Mouse (Mus musculus): ENCODE results near the gene Kdm4d. TPM values are rescaled to one million over a fixed set of nuclear protein-coding genes. Genes with fewer than 3 reads are reported as not detected.
A peak's percentile ranks its signal among the peaks of the same experiment; 100 is the strongest.
"Not testable (repeated sequence)": the region's sequence is repeated elsewhere in the genome, so short reads cannot be mapped to it uniquely, and the experiment has no call there.

Gene Kdm4d
- total RNA-seq (2021), result under 1 TPM; 0.50 to 0.79 TPM
- long read RNA-seq, experiment 1, result 0 reads
- long read RNA-seq, experiment 2, result 0 reads

DNA sequence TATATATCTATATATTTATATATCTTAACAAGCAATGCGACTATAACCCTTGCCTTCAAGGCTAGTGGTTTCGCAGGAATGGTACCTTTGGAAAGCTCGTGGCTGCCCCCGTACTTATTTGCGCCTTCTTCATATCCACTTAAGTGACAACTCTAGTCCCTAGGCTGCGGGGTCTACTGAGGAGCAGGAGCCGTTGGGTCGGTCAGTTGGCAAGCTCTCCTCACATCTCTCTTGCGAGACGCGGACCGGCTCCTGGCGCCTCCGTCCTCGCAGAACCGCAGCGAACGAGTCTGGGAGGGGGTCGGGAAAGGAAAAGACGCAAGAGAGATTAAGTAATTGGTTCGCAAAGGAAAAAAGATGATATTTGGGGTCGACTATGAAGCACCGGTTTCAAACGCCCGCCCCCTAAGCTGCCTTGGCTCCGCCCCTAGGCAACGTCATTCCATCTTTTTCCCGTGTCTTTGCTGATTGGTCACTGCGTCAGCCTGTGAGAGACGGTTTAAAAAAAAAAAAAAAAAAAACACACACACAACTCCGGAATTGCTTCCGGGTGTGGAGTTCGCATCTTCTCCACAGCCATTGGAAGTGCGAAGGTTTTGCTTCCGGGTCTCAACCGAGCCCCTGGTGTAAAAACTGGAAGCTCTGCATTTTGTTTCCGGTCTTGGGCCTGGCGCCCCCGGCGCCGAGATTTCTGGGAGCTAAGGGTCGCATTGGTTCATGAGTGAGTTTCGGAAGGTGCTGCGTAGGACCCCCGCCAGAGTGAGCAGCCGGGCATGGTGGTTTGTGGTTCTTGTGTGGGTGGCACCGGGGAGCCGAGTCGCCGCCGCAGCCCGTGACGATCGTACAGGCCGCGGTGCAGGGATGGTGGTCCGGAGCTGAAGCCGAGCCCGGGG lies at the start of gene Kdm4d, which contains the start of gene Cwc15:
TSS of gene Kdm4d (minus strand) at position 460 of the 893 bp plus-strand sequence.
TSS of gene Cwc15 (plus strand) at position 595 of the 893 bp plus-strand sequence.
- peak; percentile 81 to 82 for DNase-seq (ENCODE audit: low spot score in 2 of 2)

DNA sequence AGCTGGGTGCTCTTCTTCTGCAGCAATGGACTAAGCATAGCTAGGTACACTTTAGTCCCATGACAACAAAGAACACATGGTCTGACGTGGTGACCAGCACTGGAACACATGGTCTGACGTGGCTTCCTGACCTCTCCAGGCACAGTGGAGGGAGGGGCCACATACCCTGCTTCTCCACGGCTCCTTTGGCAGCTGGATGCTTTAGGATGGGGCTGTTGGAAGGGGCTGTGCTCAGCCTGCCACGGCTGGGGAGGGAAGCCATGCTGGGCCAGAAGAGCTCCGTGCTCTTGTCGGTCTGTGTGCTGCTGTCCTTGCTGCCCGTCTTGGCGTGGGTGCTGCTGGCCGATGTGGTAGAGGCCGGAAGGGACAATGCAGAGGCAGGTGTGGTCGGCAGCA lies 48.1 kb upstream of the Kdm4d start:
- DNase-seq (ENCODE audit: low spot score in 2 of 2), result no peak

DNA sequence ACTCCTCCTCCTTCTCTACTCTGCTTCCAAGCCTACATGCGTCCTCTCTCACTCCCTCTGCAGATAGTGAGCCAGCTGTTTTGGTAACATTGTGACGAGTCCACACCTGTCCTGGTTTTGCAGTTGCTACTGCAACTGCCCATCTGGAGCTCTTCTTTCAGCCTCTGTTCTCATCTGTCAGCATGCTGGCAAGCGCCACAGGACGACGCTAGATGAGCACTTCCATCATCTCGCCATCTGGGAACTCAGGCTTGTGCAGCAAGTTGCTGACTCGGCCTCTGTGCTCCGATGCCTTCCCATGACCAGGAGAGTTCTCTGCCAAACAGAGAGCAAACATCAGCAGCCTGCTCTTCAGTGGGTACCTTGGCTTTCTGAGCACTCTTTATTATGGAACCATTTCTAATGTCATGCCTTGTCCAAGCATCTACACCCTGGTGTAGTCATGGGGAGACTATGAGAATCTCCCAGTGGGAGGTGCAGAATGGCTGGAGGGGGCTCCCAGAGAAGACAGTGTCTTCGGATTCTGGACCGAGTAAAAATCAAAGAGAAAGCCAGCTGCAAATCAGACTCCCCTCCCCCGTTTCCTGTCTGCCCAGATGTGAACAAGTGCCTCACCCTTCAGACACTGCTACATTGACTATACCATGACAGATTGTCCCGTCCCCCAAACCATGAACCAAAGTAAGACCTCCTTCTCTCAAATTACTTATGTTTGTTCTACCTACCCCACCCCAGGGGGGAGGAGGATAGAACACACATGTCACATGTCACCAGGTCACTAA lies 47.5 kb upstream of the Kdm4d start:
- no peak for DNase-seq (ENCODE audit: low spot score in 2 of 2)

DNA sequence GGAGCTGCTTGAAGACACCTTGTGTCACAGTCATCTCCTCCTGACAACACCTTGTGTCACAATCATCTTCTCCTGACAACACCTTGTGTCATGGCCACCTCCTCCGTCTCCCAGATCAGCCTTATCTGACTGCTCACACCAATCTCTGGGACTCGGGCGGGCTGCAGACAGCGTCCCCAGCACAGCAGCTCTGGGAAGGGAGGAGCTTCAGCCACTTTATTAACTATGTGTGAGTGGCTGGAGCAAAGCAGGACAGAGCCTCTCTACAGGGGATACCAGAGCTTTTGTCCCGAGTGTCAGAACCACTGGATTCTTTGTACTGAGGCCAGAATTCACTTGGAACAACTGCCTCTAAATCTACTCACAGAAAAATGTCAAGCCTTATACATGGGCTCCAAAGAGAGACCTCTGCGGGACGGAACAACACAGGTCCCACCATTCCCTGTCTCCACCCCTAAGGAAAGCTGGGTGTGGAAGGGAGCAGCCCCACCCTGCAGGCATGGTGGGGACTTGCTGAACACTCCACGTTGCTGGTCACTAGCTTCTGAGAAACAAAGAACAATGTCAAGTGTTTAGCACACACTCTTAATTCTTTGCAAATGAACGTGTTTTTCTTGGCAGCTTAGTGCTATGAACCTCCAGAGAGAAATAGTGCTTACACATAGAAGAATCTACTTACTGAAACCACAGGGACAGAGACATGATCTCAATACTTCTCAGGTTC lies 43.9 kb upstream of the Kdm4d start:
- no peak for DNase-seq (ENCODE audit: low spot score in 2 of 2)

DNA sequence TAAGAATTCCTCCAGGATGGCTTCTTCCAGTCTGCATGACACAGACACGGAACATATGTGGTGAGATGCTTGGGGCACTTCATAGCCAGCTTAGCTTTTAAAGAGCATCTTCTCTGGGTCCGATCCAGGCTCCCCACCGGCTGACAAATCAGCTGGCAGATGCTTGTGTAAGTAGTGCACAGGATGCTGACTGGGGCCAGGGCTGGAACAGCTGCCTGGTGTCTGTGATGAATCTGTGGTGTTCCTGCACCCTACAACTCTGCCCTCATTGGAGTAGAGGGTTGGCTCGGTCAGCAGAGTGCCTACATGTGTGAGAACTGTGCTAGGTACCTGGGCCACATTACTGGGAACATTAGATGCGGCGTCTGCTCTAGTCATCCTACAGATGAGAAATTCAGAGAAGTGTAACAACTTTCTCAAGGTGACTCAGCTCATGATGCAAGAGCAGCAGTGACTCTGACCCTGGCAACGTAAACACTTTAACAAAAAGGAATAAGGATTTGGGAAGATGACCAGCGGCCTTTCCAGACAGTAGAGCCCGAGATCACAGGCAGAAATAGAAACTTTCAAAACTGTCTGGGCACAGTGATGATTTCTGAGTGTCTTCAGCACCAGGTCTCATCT lies 34.7 kb upstream of the Kdm4d start:
- no peak for DNase-seq (ENCODE audit: low spot score in 2 of 2)

DNA sequence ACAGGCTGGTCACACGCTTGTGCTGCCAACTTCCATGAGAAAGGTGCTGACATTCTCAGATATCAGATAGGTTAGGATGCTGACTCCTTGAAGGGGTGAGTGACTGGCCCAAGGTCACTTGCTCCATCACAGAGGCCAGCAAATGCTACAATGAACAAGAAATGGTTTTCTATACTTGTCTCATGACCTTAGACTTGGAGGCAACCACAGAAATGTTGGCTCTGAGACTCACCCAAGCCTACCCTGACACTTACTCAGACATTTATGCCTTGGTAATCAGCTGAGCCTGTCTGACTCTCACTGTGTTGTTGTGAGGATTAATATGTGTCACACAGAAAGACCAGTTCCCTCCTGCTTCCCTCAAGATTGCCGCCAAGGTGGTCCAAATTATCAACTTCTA lies 33.4 kb upstream of the Kdm4d start:
- DNase-seq (ENCODE audit: low spot score in 2 of 2), result no peak

DNA sequence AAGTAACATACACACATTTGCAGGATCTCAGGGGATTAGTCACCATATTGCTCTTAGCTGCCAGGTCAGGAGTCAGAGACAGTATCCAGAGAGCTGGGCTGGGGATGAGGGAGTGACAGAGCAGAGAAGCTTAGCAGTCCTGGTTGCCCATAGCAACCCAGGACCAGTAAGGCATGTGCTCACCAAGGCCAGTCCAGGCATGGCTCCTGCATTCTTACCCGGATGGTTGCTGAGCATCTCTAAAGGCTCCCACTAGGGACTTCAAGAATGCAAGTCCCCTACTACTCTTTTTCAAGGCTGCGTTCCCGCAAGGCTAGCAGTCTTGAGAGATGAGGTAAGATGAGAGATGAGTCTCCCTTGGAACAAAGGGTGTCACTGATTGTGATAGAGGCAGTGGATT lies 32.0 kb upstream of the Kdm4d start:
- no peak for DNase-seq (ENCODE audit: low spot score in 2 of 2)

DNA sequence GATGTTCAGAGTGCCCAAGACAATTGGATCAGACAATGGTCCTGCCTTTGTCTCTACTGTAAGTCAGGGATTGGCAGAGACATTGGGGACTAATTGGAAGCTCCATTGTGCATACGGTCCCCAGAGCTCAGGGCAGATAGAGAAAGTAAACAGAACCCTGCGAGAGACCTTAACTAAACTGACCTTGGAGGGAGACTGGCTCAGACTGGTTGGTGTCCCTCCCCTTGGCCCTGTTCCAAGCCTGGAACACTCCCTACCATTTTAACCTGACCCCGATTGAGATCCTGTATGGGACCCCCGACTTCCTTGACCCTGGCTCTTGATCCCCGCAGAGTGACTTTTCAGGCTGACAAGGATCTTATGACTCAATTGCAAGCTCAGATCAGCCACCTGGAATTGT lies 29.7 kb upstream of the Kdm4d start:
- DNase-seq (ENCODE audit: low spot score in 2 of 2), result no peak

DNA sequence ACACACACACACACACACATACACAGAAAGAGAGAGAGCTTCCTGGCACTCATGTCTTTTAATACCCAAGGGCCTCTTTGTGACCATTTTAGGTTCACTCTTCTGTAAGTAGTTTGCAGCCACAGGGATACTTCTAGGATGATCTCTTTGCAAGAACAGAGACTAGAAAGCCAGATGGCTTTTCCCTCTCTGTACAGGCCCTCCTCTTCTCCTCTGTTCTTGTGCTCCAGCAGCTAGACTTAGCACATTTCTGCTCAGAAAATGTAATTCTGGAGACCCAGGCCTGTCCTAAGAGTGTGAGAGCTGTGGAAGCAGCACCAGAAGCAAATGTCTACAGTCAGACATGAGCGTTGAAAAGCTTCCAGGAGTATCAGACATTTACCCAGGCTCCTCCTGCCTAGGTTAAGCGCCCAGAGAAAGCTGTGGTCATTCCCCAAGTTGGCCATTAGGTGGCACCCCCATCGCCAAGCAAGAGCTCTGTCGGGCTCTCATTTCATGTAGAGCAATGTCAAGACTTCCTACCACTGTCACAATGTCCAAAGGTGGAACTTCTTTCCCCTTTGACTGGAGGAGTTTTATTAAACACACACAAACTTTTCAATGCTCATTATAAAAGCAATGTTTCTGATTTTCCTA lies 23.2 kb upstream of the Kdm4d start:
- DNase-seq (ENCODE audit: low spot score in 2 of 2), result peak; percentile 35 to 48

DNA sequence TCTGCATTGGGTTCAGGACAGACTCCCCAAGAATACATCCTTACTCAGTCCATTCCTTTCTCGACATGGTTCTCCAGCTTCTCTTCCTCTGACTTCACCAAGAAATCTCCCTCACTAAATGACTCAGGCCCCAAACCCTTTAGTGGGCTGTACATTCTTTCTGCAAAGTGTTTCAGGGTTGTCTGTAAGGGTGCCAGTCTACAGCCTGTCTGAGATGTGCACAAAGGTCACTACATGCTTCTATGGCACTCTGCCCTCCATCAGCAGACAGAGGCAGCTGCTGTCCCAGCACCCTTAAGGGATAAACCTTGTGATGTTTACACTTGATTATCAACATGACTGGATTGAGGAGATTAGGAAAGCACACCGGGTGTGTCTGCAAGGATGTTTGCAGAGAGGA lies 21.4 kb upstream of the Kdm4d start:
- DNase-seq (ENCODE audit: low spot score in 2 of 2), result no peak

DNA sequence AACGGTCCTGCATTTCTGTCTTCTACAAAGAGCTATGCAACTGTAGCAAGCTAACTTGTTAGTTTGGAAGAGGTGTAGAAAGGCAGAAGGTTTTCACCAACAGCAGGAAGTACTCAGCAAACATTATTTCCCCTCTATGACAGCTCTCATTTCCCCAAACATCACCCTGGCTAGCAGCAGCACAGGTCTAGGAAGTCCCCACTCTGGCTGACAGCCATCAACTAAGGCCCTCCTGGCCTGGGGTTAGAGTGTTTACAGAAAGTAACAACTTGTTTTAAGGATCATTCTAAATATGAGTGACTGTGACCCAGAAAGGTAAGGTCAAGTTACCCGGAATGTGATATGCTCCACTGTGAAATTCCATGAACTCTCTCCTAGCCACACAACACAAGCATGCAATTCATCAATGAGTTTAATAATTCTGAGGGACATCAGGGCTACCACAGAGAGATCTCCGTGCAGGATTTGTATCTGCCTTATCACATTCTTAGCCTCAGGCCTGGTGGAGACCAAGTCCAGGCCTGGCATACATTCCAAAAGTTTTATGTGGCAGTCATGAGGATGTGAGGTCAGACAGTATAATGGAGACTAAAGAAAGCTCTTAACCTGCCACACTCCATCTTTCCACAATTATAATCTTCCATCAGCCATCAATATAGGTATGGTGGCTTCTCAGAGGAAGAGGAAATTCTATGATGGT lies 20.8 kb upstream of the Kdm4d start:
- no peak for DNase-seq (ENCODE audit: low spot score in 2 of 2)

DNA sequence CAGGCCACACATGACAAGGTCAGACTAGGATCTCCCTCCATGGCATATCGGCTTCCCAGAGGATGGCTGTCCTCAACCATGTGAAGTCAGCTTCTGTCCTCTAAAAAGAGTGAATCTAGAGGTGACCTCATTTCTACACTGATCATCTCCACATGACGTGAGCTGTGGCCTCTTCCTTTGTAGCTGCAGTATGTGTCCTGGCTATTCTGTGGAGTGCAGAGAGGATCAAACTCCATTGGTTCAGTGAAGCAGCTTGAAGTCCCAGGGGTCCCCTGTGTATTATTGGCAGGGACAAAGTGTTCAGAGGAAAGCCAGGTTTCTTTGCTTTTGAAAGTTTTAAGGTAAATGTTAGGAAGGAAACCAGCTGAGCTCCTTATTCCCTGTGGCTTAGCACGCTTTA lies 17.8 kb upstream of the Kdm4d start:
- no peak for DNase-seq (ENCODE audit: low spot score in 2 of 2)

DNA sequence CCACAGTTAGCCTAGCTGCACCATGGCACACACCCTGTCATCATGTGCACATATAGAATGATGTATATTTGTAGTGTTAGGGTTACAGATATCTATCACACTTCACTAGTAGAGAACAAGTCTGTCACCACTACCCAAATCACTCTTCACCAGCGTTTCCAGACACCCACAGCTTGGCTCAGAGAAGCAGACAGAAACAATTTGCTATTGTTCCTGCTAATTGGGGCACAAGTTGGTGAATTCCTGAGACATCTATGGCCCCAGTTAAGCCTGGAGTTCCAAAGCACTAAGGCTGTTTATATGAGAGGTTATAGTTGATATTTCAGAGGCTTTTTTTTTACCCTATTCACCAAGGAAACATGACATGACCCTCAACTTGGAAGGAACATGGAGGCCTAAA lies 17.0 kb upstream of the Kdm4d start:
- no peak for DNase-seq (ENCODE audit: low spot score in 2 of 2)

DNA sequence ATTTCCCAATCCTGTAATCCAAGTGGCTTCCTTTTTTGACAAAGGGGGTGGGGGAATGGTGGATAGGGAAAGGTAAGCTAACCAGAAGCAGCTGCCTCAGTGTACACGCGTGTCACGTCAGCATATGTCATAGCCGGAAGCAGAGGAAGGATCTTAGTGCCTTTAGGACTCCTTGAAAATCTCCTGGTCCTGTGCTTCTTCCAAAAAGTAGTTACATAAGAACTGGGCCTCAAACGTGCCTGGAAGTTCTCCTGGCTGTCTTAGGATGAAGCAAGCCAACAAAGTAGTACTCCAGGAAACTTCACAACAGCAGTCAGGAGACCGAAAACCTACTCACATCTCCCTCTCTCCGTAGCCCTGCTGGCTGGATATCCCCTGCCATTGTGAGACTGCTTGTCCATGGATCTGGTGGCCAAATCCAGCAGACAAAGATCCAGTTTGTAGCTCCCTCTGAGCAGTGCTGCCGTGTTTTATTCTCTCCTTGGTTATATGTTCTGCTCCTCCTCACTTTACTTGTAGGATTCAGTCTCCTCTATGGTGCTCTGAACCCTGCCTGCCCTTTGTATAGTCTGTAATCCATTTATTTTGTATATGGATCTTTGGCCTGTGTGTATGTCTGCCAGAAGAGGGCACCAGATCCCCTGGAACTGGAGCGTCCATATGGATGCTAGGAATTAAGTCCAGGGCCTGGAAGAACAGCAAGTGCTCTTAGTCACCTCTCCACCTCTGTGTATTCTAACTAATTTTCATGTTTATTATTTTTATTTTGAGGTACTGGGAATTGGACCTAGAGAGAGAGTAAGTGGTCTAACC lies 12.6 kb upstream of the Kdm4d start:
- DNase-seq (ENCODE audit: low spot score in 2 of 2), result no peak

DNA sequence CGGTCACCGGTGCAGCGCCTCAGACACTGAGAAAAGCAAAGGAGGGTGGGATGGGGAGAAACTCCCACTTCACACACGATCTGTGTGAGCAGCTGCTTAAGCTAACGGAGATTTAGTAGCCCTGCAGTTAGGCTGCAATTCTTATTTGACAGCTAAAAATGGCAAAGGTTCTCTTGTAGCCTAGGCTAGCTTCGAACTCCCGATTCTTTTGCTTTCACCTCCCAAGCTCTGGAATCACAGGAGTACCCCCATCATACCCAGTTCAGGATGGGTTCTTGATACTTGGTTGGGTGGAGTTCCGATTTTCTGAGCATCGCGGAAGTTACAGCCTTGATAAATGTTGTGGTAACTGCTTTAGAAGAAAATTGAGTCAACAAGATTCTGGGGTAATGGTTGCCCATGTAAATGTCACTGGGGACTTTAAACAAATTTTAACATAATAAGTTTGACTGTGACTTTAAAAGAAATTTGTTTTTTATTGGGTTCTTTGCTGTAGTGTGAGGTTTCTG lies 688 bp upstream of the Kdm4d start:
- DNase-seq (ENCODE audit: low spot score in 2 of 2), result no peak

DNA sequence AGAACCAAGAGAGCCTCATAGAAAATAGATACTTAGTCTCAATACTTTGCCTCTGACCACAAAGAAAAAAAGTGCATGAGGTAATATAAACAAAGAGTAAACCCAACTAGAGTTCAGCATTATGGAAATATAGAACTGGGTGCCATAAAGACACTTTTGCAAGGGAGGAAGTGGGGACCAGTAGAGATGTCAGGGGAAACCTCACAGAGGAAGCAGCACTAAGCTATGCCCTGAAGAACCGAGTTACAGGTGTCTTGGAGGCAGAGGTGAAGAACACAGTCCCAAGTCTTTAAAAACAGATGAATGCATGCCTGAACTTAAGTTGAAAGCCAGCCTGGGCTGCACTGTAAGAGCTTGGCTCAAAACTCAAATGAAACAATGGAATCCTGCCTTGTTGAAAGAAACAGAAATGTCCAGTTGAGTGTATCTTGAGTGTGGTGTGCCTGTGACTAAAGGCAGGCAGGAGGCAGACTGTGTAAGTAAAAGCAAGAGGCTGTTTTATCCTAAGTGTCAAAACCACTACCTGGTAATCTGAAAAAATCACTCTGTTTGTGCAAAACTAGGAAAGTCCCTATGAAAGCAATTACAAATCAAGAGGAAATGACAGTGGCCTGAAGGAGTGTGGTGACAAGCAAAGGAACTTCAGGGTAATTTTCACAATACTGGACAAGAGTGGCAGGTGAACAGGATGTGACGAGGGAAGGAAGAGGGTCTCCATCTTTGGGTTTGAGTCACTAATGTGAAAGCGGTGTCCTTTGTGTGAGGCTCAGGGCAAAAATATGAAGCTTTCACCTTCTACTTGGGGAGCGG lies 1.2 kb downstream of the Kdm4d start:
- DNase-seq (ENCODE audit: low spot score in 2 of 2), result no peak

DNA sequence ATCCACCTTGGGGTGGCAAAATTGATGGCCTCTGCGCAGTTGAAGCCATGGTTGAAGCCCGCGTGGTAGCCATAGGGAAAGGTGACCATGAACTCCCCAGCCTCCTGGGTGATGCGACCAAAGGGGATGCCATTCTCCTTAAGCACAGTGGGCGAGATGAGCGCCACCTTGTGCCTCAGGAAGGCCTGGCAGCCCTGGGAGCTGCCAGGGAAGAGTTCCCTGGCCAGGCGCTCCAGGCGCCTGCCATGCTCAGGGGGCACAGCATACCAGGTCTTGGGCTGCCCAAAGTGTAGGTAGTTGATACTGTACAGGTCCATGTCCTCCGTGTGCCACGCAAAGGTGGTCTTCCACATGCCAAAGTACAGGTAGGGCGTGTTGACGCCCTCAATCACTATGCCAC lies 36.6 kb downstream of the Kdm4d start:
- DNase-seq (ENCODE audit: low spot score in 2 of 2), result not testable (repeated sequence)

DNA sequence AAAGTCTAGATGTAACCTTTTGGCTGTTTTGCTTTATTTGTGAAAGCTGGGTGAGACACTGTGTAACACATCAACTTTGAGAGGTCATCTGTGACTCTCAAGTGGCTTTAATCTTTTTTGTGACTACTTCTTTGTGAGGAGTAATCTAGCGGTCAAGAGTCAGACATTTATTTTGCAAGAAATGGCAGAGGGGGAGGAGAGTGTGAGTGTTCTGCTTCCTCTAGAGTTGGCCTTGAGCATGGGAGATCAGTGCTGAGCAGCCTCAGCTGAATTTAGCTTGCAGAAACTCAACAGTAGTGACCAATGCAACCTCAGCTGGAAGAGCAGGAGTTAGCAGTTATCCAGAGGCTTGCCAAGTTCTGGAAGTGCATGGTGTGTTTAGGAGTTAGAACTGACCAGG lies 37.7 kb downstream of the Kdm4d start:
- not testable (repeated sequence) for DNase-seq (ENCODE audit: low spot score in 2 of 2)

Measured in adrenal gland, postnatal 4 days (tissue).